Mouse (Mus musculus) heart, adult 2 months (tissue): ENCODE results near the gene Usp39. TPM values are rescaled to one million over a fixed set of nuclear protein-coding genes. Genes with fewer than 3 reads are reported as not detected.

Experiments
- DNase-seq, 2 experiments: peaks; one replicate each; pipeline ENCODE4 v3.0.0; 2021
- H3K27ac ChIP-seq: fragments of 200-600 bp; 2 replicates; pipeline ENCODE4 v1.8.1; 2022
- H3K27me3 ChIP-seq: fragments of 200-500 bp; 2 replicates; pipeline ENCODE4 v1.6.1; 2012; ENCODE audit warnings: mild to moderate bottlenecking, low read length, inconsistent platforms, mixed read lengths; ENCODE audit not compliant: control insufficient read depth, insufficient read depth
- H3K36me3 ChIP-seq: fragments of 200-500 bp; 2 replicates; pipeline ENCODE4 v1.6.1; 2012; ENCODE audit warnings: low read length, inconsistent platforms; ENCODE audit not compliant: control insufficient read depth, insufficient read depth
- H3K4me1 ChIP-seq: fragments of 200-500 bp; 2 replicates; pipeline ENCODE4 v1.6.1; 2011; ENCODE audit warnings: low read length; ENCODE audit not compliant: control insufficient read depth, insufficient read depth
- H3K4me3 ChIP-seq: fragments of 200-600 bp; 2 replicates; pipeline ENCODE4 v1.8.1; 2022
- H3K79me2 ChIP-seq: fragments of 200-500 bp; replicated peaks from 2 replicates; pipeline ENCODE4 v1.6.1; 2012; ENCODE audit warnings: mild to moderate bottlenecking, inconsistent platforms, low read length, moderate library complexity, mixed read lengths; ENCODE audit not compliant: control insufficient read depth, insufficient read depth
- H3K9ac ChIP-seq: fragments of 200-500 bp; 2 replicates; pipeline ENCODE4 v1.6.1; 2012; ENCODE audit warnings: low read depth, mild to moderate bottlenecking, control low read depth, inconsistent platforms, low read length, mixed read lengths
- CTCF ChIP-seq: fragments of 200-600 bp; IDR thresholded peaks from 2 replicates; pipeline ENCODE4 v1.8.1; 2022; ENCODE audit warnings: antibody characterized with exemption, mild to moderate bottlenecking, moderate library complexity
- EP300 ChIP-seq: fragments of 200-500 bp; IDR thresholded peaks from 2 replicates; pipeline ENCODE4 v1.6.1; 2011; ENCODE audit warnings: low read depth, low read length, control low read depth; ENCODE audit not compliant: insufficient read depth
- POLR2A ChIP-seq: fragments of 200-500 bp; IDR thresholded peaks from 2 replicates; pipeline ENCODE4 v1.6.1; 2011; ENCODE audit warnings: mild to moderate bottlenecking, low read depth, low read length, control low read depth; ENCODE audit not compliant: insufficient read depth
- WGBS: fragments of 180-500 bp; shearing (Covaris S2); methylation state at CpG from one replicate; pipeline ENCODE4 v1.1.7; 2018; 5-methylcytosine and 5-hydroxymethylcytosine counted together
- intact Hi-C: fragments of 180-260 bp; cut with DNase I; formaldehyde crosslinking; loops from one replicate; pipeline ENCODE4 v1.15.1; 2025
- polyA plus RNA-seq: library from polyadenylated mRNA; depleted of rRNA; stranded (reverse); fragments of >200 nt; gene quantifications from 2 replicates; pipeline ENCODE4 v1.2.3, GENCODE M21; 2012
- total RNA-seq, 2 experiments: library from RNA; stranded (reverse); gene quantifications; 2 replicates each; pipeline ENCODE4 v1.2.3; 2021

Usp39 gene
- total and polyA plus RNA-seq, 3 experiments = 11.4 to 17.7 (median 14.9) TPM

DNA sequence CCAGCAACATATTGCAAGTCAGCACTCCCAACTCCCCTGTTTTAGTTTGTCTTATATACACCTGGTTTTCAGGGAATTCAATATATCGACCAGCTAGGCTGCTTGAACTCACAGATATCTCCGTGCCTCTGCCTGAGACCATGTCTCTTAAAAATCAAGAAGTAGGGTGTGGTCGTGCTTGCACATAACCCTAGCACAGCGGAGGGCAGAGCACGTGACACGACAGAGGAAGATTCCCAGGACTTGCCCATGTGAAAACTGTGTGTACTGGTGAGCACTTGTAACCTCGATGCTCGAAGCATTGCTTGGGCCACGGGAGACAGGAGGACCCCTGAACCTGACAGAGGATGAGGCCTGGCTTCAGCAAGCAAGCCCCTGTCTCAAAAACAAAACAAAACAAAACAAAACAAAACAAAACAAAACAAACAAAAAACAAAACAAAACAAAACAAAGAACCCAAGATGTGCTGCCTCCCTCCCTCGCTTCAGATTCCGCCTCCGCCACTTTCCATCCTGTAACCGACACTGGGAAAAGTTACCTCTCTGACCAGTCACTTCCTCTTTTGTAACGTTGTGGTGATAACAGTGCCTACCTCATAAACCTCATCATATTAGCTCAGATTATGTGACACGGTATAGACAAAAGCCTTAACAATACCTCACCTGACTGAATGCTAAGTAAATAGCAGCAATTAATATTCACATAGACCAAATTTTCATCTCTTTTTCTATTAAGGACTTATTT, 30.0 kb upstream of the Usp39 start:
- no peaks in the 10 kb centered on the region for H3K27me3 ChIP-seq
- intact Hi-C loops = no loop called here
- no peak overlapping the region for H3K4me3 ChIP-seq
- no peaks in the 10 kb centered on the region for H3K36me3 ChIP-seq
- TF ChIP-seq POLR2A (no peak), CTCF (no peak), EP300 (no peak)
- H3K9ac ChIP-seq = no peak overlapping the region
- H3K79me2 ChIP-seq = no peaks in the 10 kb centered on the region
- no peak for DNase-seq
- 57% methylated on average over 15 of the region's 15 CpGs for WGBS
- H3K27ac ChIP-seq = no peak overlapping the region
- peaks cover 28% of the 10 kb centered on the region for H3K4me1 ChIP-seq

GRCm38 (mm10) chr6:72374206-72374605, 29.2 kb upstream of the Usp39 start:
- no peak for DNase-seq
- H3K27me3 ChIP-seq = no peaks in the 10 kb centered on the region
- no peaks in the 10 kb centered on the region for H3K36me3 ChIP-seq
- H3K4me1 ChIP-seq = peaks cover 26% of the 10 kb centered on the region
- H3K9ac ChIP-seq = no peak overlapping the region
- TF ChIP-seq POLR2A = no peak
- TF ChIP-seq EP300 = no peak
- TF ChIP-seq CTCF = no peak
- no peak overlapping the region for H3K4me3 ChIP-seq
- 35% methylated on average over 7 of the region's 7 CpGs for WGBS
- H3K79me2 ChIP-seq = no peaks in the 10 kb centered on the region
- intact Hi-C loops = no loop called here
- no peak overlapping the region for H3K27ac ChIP-seq

- TF ChIP-seq POLR2A (no peak), CTCF (no peak), EP300 (no peak)
- Histone ChIP-seq H3K9ac (no peak overlapping the region), H3K27me3 (no peaks in the 10 kb centered on the region), H3K79me2 (no peaks in the 10 kb centered on the region), H3K4me3 (no peak overlapping the region), H3K36me3 (no peaks in the 10 kb centered on the region), H3K4me1 (peaks cover 26% of the 10 kb centered on the region), H3K27ac (no peak overlapping the region)
- WGBS = 61% methylated on average over 4 of the region's 4 CpGs
- intact Hi-C loops = no loop called here
- DNase-seq = no peak
These were observed 28.2 kb upstream of the Usp39 start for GRCm38 (mm10) chr6:72373184-72373583.

DNA sequence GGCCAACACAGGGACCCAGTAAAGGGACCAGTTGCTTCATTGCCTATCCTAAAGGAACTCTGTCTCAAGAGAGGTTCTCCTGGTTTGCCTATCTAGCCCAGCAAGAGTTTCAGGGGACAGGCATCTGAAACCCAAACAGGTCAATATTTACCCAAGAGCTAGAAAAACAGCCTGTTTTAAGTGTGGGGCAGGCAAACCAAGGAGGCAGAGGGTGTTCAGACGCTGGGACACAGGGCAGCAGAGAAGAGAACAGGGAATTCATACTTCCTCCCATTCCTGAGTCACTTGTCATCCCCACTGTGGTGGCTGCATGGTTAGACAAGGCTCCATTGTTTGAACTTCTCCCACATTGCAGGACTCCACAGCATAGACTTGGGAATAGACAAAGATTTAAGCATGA, 26.6 kb upstream of the Usp39 start:
- Histone ChIP-seq H3K9ac (no peak overlapping the region), H3K36me3 (no peaks in the 10 kb centered on the region), H3K27ac (peak overlapping the region; percentile 40), H3K27me3 (no peaks in the 10 kb centered on the region), H3K79me2 (no peaks in the 10 kb centered on the region), H3K4me3 (no peak overlapping the region), H3K4me1 (peaks cover 26% of the 10 kb centered on the region)
- DNase-seq = no peak
- intact Hi-C loops = no loop called here
- WGBS = 26% methylated on average over 1 of the region's 1 CpGs
- TF ChIP-seq POLR2A = no peak
- TF ChIP-seq EP300 = no peak
- TF ChIP-seq CTCF = no peak

DNA sequence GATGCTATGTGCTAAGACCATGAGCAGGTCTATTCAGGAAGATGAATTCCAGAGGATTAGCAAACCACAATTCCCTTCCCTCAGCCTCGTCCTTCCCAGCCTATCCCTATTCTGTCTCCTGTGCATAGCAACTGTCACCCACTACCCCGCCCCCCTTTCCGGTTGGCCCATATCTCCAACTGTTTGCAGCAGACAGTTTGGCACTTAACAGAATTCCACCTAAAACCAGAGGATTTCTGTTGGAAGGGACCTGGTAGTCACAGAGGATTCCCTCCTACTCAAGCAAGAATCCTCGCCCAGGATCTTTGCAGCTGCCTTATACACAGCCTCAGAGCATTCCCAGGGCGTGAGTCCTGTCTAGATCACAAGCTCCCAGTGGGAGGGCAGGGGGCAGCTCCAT, 26.2 kb upstream of the Usp39 start:
- intact Hi-C loops = no loop called here
- Histone ChIP-seq H3K36me3 (no peaks in the 10 kb centered on the region), H3K9ac (no peak overlapping the region), H3K4me1 (peaks cover 26% of the 10 kb centered on the region), H3K4me3 (no peak overlapping the region), H3K27me3 (no peaks in the 10 kb centered on the region), H3K27ac (peak overlapping the region; percentile 40), H3K79me2 (no peaks in the 10 kb centered on the region)
- TF ChIP-seq POLR2A = no peak
- TF ChIP-seq CTCF = no peak
- no peak for TF ChIP-seq EP300
- DNase-seq = peak; percentile 32 to 47
- 43% methylated on average over 5 of the region's 5 CpGs for WGBS

DNA sequence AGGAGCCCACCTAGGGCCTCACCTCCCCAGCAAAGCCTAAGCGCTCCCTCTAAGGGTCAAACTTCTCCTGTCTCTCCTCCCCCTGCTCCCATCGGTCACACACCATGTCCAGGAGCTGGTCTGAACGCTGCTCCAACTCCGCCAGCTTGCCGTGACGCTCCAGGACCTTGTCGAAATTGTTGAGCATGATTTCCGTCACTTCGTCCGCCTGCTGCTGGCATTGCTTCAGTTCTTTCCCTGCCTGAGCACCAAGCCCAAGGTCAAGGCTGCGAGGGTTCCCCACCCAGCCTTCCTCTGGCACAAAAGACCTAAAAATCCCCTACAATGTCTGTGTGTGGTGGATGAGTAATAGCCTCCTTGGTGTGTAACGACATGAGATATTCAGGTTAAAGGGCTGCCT, 25.1 kb upstream of the Usp39 start:
- WGBS = 56% methylated on average over 12 of the region's 12 CpGs
- no peak overlapping the region for H3K9ac ChIP-seq
- peak; percentile 26; the same call in 1 of the 2 replicates for TF ChIP-seq CTCF
- TF ChIP-seq POLR2A = no peak
- no peak overlapping the region; the same call in 1 of the 2 replicates for H3K27ac ChIP-seq
- DNase-seq = no peak
- H3K27me3 ChIP-seq = no peaks in the 10 kb centered on the region
- no peak overlapping the region for H3K4me3 ChIP-seq
- no peaks in the 10 kb centered on the region for H3K79me2 ChIP-seq
- no peaks in the 10 kb centered on the region for H3K36me3 ChIP-seq
- peaks cover 24% of the 10 kb centered on the region for H3K4me1 ChIP-seq
- intact Hi-C loops = no loop called here
